Mouse (Mus musculus) kidney, postnatal 14 days (tissue): Measurements from ENCODE around the gene Vwa5b1.

ENCODE experiments used
- DNase-seq: peaks from one replicate; pipeline ENCODE4 v3.0.0; 2022; ENCODE audit warnings: mixed read lengths

Gene Vwa5b1

GRCm38 (mm10) chr4:138576661-138577060, 59.0 kb downstream of the Vwa5b1 start:
- DNase-seq, result no peak

- peak; percentile 73 for DNase-seq
Measured at GRCm38 (mm10) chr4:138574800-138575606, 60.7 kb downstream of the Vwa5b1 start.

- peak; percentile 87 for DNase-seq
Measured at GRCm38 (mm10) chr4:138569928-138570327, 65.8 kb downstream of the Vwa5b1 start.

- no peak for DNase-seq
Measured at GRCm38 (mm10) chr4:138568275-138568674, 67.4 kb downstream of the Vwa5b1 start.

GRCm38 (mm10) chr4:138561986-138562385, 73.7 kb downstream of the Vwa5b1 start:
- peak; percentile 86 for DNase-seq

- peak; percentile 70 for DNase-seq
Measured at GRCm38 (mm10) chr4:138555531-138555930, 80.2 kb downstream of the Vwa5b1 start.

- DNase-seq, result peak; percentile 33
Measured at GRCm38 (mm10) chr4:138554934-138555333, 80.8 kb downstream of the Vwa5b1 start.

GRCm38 (mm10) chr4:138554302-138554701, 81.4 kb downstream of the Vwa5b1 start:
- DNase-seq, result no peak

- DNase-seq, result no peak
Measured at GRCm38 (mm10) chr4:138553516-138553933, 82.2 kb downstream of the Vwa5b1 start.

- no peak for DNase-seq
Measured at GRCm38 (mm10) chr4:138553116-138553515, 82.6 kb downstream of the Vwa5b1 start.

GRCm38 (mm10) chr4:138551601-138552000, 84.1 kb downstream of the Vwa5b1 start:
- DNase-seq, result no peak

GRCm38 (mm10) chr4:138550557-138550956, 85.1 kb downstream of the Vwa5b1 start:
- DNase-seq, result no peak

- DNase-seq, result no peak
Measured at GRCm38 (mm10) chr4:138548960-138549359, 86.7 kb downstream of the Vwa5b1 start.

- no peak for DNase-seq
Measured at GRCm38 (mm10) chr4:138548124-138548561, 87.5 kb downstream of the Vwa5b1 start.

GRCm38 (mm10) chr4:138547556-138547955, 88.1 kb downstream of the Vwa5b1 start:
- DNase-seq, result no peak

- DNase-seq, result no peak
Measured at GRCm38 (mm10) chr4:138547041-138547440, 88.6 kb downstream of the Vwa5b1 start.

GRCm38 (mm10) chr4:138546241-138546640, 89.4 kb downstream of the Vwa5b1 start:
- peak; percentile 45 for DNase-seq

GRCm38 (mm10) chr4:138543177-138543576, 92.5 kb downstream of the Vwa5b1 start:
- peak; percentile 60 for DNase-seq

- DNase-seq, result no peak
Measured at GRCm38 (mm10) chr4:138538084-138538449, 97.6 kb downstream of the Vwa5b1 start.

GRCm38 (mm10) chr4:138537210-138538083, 98.2 kb downstream of the Vwa5b1 start:
- DNase-seq, result peak; percentile 53

- DNase-seq, result no peak
Measured at GRCm38 (mm10) chr4:138535610-138536009, 100.1 kb downstream of the Vwa5b1 start.

GRCm38 (mm10) chr4:138533877-138534276, 101.8 kb downstream of the Vwa5b1 start:
- no peak for DNase-seq

- no peak for DNase-seq
Measured at GRCm38 (mm10) chr4:138531761-138532160, 103.9 kb downstream of the Vwa5b1 start.

- no peak for DNase-seq
Measured at GRCm38 (mm10) chr4:138530011-138530410, 105.7 kb downstream of the Vwa5b1 start.
